Mouse (Mus musculus) brown adipose tissue, adult 24 weeks (tissue): ENCODE results near the gene Bcl2l1. TPM values are rescaled to one million over a fixed set of nuclear protein-coding genes. Genes with fewer than 3 reads are reported as not detected.
A peak's percentile ranks its signal among the peaks of the same experiment; 100 is the strongest.

Source experiments
- H3K27ac ChIP-seq: fragments of 200-500 bp; replicated peaks from 2 replicates; pipeline ENCODE4 v1.5.1; 2012; ENCODE audit warnings: low read depth, mild to moderate bottlenecking, low read length
- H3K4me1 ChIP-seq: fragments of 200-500 bp; 2 replicates; pipeline ENCODE4 v1.6.1; 2012; ENCODE audit warnings: low read length, mixed read lengths; ENCODE audit not compliant: control insufficient read depth, insufficient read depth, insufficient read length
- H3K4me3 ChIP-seq: fragments of 200-500 bp; 2 replicates; pipeline ENCODE4 v1.5.1; 2012; ENCODE audit warnings: low read depth, mild to moderate bottlenecking, low read length, moderate library complexity; ENCODE audit not compliant: insufficient read depth
- polyA plus RNA-seq: library from polyadenylated mRNA; stranded (reverse); fragments of >200 nt; gene quantifications from 2 replicates; pipeline ENCODE4 v1.2.4, GENCODE M21; 2012; ENCODE audit not compliant: missing spikeins, insufficient read depth, insufficient read length

Gene Bcl2l1
- polyA plus RNA-seq, 1 experiment: 23.5 TPM

DNA sequence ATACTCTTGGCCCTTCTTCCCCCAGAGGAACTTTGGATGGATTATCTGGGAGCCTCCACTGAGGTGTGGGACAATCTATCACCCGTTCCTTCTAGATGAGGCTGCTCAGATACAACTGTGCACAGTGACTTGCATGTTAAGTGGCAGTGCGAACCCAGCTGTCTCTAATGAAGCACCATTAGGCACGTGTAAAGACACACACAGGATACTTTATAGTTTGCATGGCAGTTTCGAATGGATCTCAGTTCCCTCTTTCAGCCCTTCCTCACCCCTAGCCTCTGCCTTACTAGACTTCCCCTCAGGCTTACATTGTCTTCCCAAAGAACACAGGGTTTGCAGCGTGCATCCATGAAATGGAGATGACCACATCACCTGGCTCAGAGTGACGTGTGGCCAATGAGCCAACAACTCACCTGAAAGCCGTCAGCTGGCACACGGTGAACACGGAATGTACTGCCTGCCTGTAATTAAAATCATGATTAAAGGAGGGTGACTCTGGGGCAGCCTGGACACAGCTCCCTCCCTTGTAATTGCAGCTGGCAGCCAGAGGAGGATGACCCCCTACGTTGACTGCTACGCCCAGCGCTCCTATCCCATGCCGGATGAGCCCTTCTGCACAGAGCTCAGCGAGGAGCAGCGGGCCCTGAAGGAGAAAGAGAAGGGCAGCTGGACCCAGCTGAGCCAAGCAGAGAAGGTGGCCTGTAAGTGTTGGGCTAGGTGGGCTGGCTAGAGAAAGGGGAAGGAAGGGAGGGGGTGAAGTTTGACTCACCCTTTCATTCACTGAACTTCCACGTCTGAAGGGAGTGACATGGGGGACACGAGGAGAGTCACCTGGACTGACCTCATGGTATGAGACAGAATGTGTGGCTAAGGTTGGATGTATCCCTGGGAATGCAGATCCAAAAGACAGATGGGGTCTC is 74.8 kb downstream of the Bcl2l1 start:
- Histone ChIP-seq H3K4me3 (no peak overlapping the region), H3K27ac (no peak overlapping the region), H3K4me1 (0 out of 2 replicates have a peak, but pooled peaks cover 2% of the 10 kb centered on the region)

DNA sequence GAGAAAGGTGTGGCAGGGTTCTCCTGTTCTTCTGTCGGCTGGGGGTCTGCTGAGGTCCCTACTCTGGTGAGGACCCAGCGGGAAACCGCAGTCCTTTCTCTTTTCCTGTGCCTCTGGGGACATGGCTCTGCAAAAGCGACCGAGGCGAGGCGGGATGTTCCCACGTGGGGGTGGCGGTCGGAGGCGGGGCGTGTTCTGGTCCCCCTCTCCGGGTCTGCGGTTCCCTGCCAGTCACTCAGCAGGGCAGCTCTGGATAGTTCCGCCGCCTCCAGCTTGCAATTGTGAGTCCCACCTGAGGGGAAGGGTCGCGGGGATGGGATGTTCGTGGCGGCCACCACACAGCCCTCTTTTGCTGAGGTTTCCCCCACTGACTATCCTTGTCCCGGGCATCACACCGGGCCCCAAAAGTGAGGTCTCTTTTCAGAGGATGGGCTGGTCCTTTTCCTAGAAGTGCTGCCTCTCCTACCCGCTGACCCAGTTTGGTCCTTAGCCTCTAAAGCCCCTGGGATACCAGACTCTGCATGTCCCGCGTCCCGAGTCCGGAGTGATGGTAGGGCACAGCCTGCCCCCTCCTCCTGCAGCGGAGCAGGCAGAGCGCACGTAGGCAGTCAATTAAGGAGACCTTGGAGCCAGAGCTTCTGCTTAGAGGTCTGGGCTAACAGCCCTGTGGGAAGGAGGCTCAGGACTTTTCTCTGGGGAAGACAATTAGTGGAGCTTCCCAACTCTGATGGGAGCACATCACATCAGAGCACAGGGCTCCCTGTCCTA is 77.4 kb downstream of the Bcl2l1 start, which contains the start of gene Cox4i2:
TSS of gene Cox4i2 (plus strand) at position 230 of the 768 bp plus-strand sequence.
- Histone ChIP-seq H3K4me1 (0 out of 2 replicates have a peak, but pooled peaks cover 2% of the 10 kb centered on the region), H3K27ac (no peak within 1 kb of the TSS), H3K4me3 (peak within 1 kb of the TSS; percentile 33)

DNA sequence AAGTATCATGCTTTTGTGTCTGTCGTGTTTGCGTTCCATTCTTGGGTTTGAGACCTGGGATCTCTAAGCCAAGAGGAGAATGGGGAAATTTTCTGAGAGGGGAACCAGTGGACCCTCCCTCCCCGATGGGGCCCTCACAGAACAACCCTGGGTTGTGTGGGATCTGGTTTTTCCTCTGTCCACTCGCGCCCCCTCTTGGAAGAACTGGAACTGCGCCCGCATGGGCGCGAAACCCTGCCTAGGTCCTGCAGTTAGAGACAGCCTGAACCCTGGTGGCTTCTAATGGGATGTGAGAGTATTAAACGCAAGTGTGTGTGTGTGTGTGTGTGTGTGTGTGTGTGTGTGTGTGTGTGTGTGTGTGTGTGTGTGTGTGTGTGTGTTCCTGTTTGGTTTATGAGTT is 89.1 kb downstream of the Bcl2l1 start:
- peaks cover 12% of the 10 kb centered on the region for H3K4me1 ChIP-seq
- H3K4me3 ChIP-seq: no peak overlapping the region
- peak overlapping the region; percentile 100 for H3K27ac ChIP-seq

DNA sequence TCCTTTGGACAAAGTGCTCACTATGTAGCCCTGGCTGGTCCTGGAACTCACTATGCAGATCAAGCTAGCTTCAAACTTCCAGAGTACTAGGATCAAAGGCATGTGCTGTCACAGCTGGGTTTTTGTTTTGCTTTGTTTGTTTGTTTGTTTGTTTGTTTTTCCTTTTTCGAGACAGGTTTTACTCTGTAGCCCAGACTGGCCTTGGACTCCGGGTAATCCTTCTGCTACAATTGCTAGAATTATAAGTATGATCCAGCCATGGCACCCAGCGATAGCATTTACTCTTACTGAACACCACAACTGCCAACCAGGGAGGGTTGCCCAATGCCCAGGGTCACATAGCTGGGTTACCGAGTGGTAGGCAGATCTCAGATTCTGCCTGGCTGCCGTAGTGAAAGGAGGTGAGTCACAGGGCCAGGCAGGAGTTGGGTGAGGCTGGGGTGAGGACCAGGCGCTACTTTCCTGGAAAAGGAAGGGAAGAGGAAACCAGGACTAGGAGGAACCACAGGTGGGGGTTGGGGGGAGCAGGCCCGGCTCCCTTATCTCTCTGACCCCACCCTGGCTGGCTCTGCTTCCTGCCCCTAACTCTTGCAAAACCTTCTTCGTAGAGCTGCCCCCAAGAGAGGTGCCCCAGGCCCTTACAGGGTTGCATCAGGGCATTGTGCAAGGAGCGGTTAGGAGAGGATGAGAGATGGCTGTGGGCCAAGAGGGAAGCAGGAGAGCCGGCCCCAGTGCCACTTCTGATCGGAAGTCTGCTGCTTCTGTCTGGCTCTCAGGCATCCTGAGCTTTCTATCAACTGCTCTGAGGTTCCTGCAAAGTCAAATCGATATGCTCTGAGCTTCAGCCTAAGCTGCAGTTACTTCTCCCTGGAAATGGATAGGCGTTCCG is 90.1 kb downstream of the Bcl2l1 start:
- Histone ChIP-seq H3K4me3 (peak overlapping the region; percentile 38), H3K4me1 (peaks cover 12% of the 10 kb centered on the region), H3K27ac (peak overlapping the region; percentile 100)

DNA sequence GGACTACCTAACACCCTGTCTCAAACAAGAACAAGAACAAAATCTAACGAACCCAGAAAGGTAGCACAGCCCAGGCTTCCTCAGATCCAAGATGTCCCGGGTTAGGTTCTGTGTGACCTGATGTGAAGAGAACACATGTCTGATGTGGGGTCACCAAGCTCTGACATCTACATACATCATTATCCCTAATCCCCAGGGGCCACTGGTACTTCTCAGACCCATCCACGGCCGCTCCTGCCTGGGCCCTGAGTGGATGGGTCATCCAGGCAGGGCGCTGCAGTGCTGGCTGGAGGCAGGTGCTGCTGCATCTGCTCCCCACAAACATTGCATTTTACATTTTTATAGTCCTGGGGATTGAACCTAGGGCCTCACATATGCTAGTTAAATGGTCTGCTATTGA is 91.0 kb downstream of the Bcl2l1 start:
- H3K4me3 ChIP-seq: no peak overlapping the region
- peaks cover 12% of the 10 kb centered on the region for H3K4me1 ChIP-seq
- peak overlapping the region; percentile 100 for H3K27ac ChIP-seq

DNA sequence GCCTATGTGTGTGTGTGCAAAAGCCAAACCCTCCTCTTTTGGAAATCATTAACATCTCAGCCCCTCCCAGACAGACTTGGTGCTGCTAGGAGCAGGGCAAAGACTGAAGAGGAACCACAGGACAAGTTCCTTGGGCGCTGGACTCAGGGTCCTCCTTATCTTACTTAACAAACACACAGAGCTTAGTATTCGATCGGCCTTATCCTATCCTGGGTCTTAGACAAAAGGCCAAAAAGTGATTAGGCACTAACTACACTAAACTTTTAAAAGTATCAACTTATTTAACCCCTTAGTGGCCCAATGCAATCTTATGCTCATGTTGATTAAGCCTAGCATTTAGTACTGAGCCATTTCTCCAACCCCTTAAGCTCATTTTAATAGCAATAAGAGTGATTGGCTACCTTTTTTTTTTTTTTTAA is 91.7 kb downstream of the Bcl2l1 start:
- Histone ChIP-seq H3K4me1 (peaks cover 12% of the 10 kb centered on the region), H3K4me3 (peak overlapping the region; percentile 39)

DNA sequence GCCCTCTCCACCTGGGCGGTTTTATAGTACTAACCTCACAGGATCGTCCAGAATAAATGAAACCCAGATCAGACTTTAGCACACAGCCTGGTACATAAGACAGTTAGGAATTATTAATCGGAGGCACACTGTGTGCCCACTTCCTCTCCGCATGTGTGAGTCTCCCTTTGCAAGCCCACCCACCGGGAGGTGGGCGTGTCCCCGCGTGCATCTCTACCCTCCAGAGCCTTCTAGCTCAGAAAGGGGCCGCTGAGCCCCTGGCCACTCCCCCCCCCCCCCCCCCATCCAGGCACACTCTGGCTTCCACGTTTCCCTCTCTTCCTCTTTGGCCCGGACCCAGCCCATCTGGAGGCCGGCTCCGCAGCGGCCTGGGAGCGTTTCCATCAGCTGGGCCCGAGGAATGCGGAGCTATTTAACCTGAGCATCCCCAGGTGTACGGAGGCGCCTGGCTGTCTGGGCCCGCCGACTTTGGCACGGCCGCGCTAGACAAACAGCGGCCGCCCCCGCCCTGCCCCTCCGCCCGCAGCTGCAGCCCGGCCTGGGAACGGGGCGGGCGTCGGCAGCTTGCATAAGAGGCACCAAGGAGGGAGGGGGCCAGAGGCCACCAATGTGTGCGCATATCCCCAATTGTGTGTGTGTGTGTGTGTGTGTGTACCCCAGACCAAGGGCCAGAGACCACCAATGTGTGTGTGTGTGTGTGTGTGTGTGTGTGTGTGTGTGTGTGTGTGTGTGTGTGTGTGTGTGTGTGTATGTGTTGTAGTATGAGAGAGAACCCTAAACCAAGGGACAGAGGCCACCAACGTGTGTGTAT is 92.3 kb downstream of the Bcl2l1 start:
- Histone ChIP-seq H3K4me1 (peaks cover 12% of the 10 kb centered on the region), H3K4me3 (peak overlapping the region; percentile 82), H3K27ac (peak overlapping the region; percentile 100)

More for the DNA sequence above, 91.7 kb downstream of the Bcl2l1 start:
- peak overlapping the region; percentile 100 for H3K27ac ChIP-seq

DNA sequence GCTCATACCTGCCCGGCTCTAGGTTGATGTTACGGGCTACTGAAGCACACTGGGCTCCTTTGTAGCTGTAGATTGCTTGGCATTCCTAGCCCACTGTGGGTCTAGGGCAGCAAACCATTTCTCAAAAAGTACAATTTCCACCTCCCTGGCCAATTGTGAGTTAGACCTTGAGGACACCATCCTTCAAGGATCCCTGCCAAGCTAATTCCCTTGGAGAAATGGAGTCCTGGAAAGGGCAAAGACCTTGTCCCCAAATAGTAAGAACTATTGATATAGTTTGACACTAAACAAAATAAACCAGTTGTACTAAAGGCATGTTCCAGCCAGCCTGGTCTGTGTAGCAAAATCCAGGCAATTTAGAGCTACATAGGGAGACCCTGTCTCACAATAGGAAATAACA is 93.2 kb downstream of the Bcl2l1 start:
- Histone ChIP-seq H3K4me1 (peaks cover 14% of the 10 kb centered on the region), H3K4me3 (peak overlapping the region; percentile 82), H3K27ac (peak overlapping the region; percentile 99)

DNA sequence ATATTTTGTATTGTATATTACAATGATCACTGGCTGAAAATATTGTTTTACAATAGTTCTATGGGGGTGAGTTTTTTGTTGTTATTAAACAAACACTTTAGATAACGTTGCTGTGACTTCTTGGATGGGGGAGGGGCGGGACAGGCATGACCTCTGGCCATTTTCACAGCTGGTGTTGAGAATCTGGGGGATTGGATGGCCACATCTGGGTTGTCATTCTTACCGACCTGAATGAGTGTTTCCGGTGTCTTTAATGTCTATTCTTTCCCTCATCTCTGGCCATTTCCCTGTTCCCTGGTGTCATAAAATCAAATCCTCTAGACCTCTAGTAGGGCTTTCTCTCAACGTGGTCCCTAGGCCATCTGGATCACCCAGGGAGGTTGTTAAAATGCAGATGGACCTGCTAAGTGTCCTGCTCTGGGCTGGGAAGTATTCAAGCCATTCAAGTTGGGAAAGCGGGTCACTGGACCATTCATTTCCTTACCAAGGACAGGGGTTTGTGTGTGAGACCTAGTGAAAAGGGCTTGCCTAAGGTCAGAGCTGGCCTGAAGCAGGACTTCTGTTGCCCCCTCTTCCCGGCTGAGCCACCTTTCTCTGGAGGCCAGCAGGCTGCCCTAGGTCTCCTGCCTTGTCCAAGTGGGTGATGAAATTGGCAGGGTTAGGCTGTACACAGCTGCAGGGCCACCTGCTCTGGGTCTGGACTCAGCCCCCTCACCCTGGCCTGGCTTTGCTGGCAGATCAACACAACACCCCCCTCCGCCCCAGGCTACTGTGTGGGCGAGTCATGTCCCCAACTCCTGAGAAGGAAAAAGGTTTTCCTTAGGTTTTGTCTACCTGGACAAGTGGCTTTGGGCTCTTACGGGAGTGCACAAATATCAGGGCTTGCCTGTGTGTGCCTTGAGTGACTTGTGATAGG is 94.0 kb downstream of the Bcl2l1 start:
- Histone ChIP-seq H3K4me1 (peaks cover 16% of the 10 kb centered on the region), H3K27ac (peak overlapping the region; percentile 99), H3K4me3 (peak overlapping the region; percentile 82)

DNA sequence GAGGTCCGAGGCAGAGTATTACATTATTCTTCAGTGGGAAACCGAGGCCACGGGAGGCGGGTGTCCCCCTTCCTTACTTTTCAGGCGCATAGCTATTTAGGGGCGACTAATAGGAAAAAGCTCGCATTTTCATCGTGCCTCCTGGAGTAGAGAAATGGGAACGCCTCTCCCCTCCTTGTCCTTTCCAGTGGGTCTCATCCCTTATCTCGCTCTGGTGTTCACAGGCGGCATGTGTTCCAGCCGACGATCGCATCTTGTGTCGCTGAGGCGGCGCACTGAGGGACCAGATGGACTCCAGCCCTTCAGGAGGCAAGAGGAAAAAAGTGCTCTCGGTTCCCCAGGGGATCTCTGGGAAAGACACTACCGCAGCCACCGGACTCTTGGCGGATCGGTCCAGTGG is 94.8 kb downstream of the Bcl2l1 start:
- Histone ChIP-seq H3K4me1 (peaks cover 16% of the 10 kb centered on the region), H3K27ac (peak overlapping the region; percentile 99), H3K4me3 (peak overlapping the region; percentile 82)

DNA sequence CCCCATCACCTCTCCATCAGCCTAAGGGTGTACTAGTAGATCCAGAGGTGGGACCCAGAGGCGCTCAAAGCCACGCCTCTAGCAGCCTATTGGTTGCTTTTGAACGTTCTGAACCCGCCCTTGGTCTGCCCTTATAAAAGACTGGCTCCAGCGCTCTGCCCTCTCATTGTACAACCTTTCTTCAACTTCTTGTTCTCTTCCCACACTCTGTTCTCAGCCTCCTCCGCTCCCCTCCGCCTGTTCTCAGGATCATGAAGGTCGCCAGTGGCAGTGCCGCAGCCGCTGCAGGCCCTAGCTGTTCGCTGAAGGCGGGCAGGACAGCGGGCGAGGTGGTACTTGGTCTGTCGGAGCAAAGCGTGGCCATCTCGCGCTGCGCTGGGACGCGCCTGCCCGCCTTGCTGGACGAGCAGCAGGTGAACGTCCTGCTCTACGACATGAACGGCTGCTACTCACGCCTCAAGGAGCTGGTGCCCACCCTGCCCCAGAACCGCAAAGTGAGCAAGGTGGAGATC is 95.4 kb downstream of the Bcl2l1 start, which contains the start of gene Id1:
TSS of gene Id1 (plus strand) at position 162 of the 512 bp plus-strand sequence.
- H3K27ac ChIP-seq: peak within 1 kb of the TSS; percentile 99
- peak within 1 kb of the TSS; percentile 82 for H3K4me3 ChIP-seq
- H3K4me1 ChIP-seq: peaks cover 12% of the 10 kb centered on the region

DNA sequence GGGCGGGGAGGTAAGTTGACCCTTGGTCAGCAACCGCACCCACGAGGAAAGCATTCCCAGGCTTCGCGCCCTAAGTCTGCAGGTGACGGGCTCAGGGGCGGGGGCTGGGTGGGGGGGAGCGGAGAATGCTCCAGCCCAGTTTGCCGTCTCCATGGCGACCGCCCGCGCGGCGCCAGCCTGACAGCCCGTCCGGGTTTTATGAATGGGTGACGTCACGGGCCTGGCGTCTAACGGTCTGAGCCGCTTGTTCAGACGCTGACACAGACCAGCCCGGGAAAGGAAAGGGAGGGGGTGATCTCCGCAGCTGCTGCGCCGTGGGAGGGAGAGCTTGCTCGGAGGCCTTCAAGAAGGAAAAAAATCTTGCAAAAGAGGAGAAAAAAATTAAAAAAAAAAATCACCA is 96.5 kb downstream of the Bcl2l1 start:
- Histone ChIP-seq H3K4me3 (peak overlapping the region; percentile 58), H3K4me1 (peaks cover 8% of the 10 kb centered on the region), H3K27ac (peak overlapping the region; percentile 93)

DNA sequence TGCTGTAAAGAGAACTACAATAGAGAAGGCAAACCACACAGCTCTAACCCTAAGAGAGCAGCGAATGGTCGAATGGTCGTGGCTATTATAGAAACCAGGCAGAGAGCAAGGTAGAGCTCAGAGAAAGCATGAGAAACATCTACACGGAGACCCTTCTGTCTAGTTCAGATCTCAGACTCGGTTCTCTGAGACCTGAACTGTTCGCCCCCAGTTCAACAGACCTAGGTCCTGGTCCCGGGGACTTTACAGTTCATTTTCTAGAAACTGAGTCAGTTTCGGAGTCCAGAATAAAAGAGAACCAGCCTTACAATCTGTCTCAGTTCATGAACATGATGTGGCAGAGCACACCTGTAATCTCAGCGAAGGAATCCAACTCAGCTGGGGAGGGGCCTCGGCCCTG is 97.0 kb downstream of the Bcl2l1 start:
- H3K4me3 ChIP-seq: peak overlapping the region; percentile 14; the same call in 1 of the 2 replicates
- peak overlapping the region; percentile 94 for H3K27ac ChIP-seq
- H3K4me1 ChIP-seq: peaks cover 12% of the 10 kb centered on the region
